Mouse (Mus musculus): ENCODE data around the gene Slc27a1. TPM values are rescaled to one million over a fixed set of nuclear protein-coding genes. Genes with fewer than 3 reads are reported as not detected.
A peak's percentile ranks its signal among the peaks of the same experiment; 100 is the strongest.

The Slc27a1 gene
- polyA plus RNA-seq, 1 experiment from 2014 or later, result 2.3 TPM

GRCm38 (mm10) chr8:71586891-71587290 is 18.2 kb downstream of the Slc27a1 start:
- Histone ChIP-seq H3K9ac (no peak overlapping the region), H3K27me3 (no peaks in the 10 kb centered on the region), H3K4me2 (no peak overlapping the region), H3K4me3 (replicated peaks) (no peak overlapping the region), H3K27ac (replicated peaks) (no peak overlapping the region), H3K4me1 (replicated peaks) (peaks cover 17% of the 10 kb centered on the region), H3K36me3 (replicated peaks) (no peaks in the 10 kb centered on the region), H3K9me3 (replicated peaks) (no peaks in the 10 kb centered on the region)
- ATAC-seq (ENCODE audit: insufficient read depth), result no peak
- 55% methylated on average over 2 of the region's 2 CpGs for WGBS (ENCODE audit: insufficient replicate concordance)

GRCm38 (mm10) chr8:71588762-71589161 is 20.1 kb downstream of the Slc27a1 start:
- Histone ChIP-seq H3K27me3 (no peaks in the 10 kb centered on the region), H3K36me3 (replicated peaks) (no peaks in the 10 kb centered on the region), H3K4me1 (replicated peaks) (peaks cover 35% of the 10 kb centered on the region), H3K4me2 (no peak overlapping the region), H3K4me3 (replicated peaks) (no peak overlapping the region), H3K27ac (replicated peaks) (no peak overlapping the region), H3K9ac (no peak overlapping the region), H3K9me3 (replicated peaks) (no peaks in the 10 kb centered on the region)
- WGBS (ENCODE audit: insufficient replicate concordance), result 68% methylated on average over 3 of the region's 3 CpGs
- ATAC-seq (ENCODE audit: insufficient read depth), result no peak

- Histone ChIP-seq H3K9ac (peak overlapping the region; percentile 78), H3K4me2 (peak overlapping the region; percentile 98), H3K4me1 (replicated peaks) (peaks cover 45% of the 10 kb centered on the region), H3K27ac (replicated peaks) (peak overlapping the region; percentile 91), H3K36me3 (replicated peaks) (no peaks in the 10 kb centered on the region; the same call in 1 of the 2 replicates), H3K9me3 (replicated peaks) (no peaks in the 10 kb centered on the region), H3K27me3 (no peaks in the 10 kb centered on the region), H3K4me3 (replicated peaks) (peak overlapping the region; percentile 67)
- 17% methylated on average over 5 of the region's 5 CpGs for WGBS (ENCODE audit: insufficient replicate concordance)
- ATAC-seq (ENCODE audit: insufficient read depth), result no peak
Measured at GRCm38 (mm10) chr8:71591017-71591416, 22.3 kb downstream of the Slc27a1 start.

- Histone ChIP-seq H3K27ac (replicated peaks) (peak within 1 kb of the TSS; percentile 91), H3K4me1 (replicated peaks) (peaks cover 52% of the 10 kb centered on the region), H3K36me3 (replicated peaks) (no peaks in the 10 kb centered on the region; the same call in 1 of the 2 replicates), H3K9ac (peak within 1 kb of the TSS; percentile 78), H3K9me3 (replicated peaks) (no peaks in the 10 kb centered on the region), H3K4me3 (replicated peaks) (peak within 1 kb of the TSS; percentile 67), H3K4me2 (peak within 1 kb of the TSS; percentile 98), H3K27me3 (no peaks in the 10 kb centered on the region)
- peak; percentile 85 for ATAC-seq (ENCODE audit: insufficient read depth)
- WGBS (ENCODE audit: insufficient replicate concordance), result 0% methylated on average over 71 of the region's 71 CpGs
Measured at GRCm38 (mm10) chr8:71591471-71592373, 23.0 kb downstream of the Slc27a1 start, which contains the start of gene Pgls. TSS of gene Pgls (plus strand) at chr8:71592176.

GRCm38 (mm10) chr8:71592374-71593170 is 23.9 kb downstream of the Slc27a1 start:
- peak; percentile 41 for ATAC-seq (ENCODE audit: insufficient read depth)
- H3K36me3 ChIP-seq (replicated peaks), result no peaks in the 10 kb centered on the region; the same call in 1 of the 2 replicates
- H3K27ac ChIP-seq (replicated peaks), result peak overlapping the region; percentile 91
- H3K9me3 ChIP-seq (replicated peaks), result no peaks in the 10 kb centered on the region
- 3% methylated on average over 60 of the region's 60 CpGs for WGBS (ENCODE audit: insufficient replicate concordance)
- H3K4me1 ChIP-seq (replicated peaks), result peaks cover 57% of the 10 kb centered on the region
- H3K27me3 ChIP-seq, result no peaks in the 10 kb centered on the region
- peak overlapping the region; percentile 78 for H3K9ac ChIP-seq
- peak overlapping the region; percentile 67 for H3K4me3 ChIP-seq (replicated peaks)
- peak overlapping the region; percentile 98 for H3K4me2 ChIP-seq

- Histone ChIP-seq H3K9ac (no peak overlapping the region), H3K4me1 (replicated peaks) (peaks cover 57% of the 10 kb centered on the region), H3K4me2 (peak overlapping the region; percentile 98), H3K36me3 (replicated peaks) (no peaks in the 10 kb centered on the region; the same call in 1 of the 2 replicates), H3K27ac (replicated peaks) (no peak overlapping the region; the same call in 1 of the 2 replicates), H3K27me3 (no peaks in the 10 kb centered on the region), H3K4me3 (replicated peaks) (peak overlapping the region; percentile 67; the same call in 1 of the 2 replicates), H3K9me3 (replicated peaks) (no peaks in the 10 kb centered on the region)
- WGBS (ENCODE audit: insufficient replicate concordance), result 81% methylated on average over 8 of the region's 8 CpGs
- no peak for ATAC-seq (ENCODE audit: insufficient read depth)
Measured at GRCm38 (mm10) chr8:71593556-71594323, 25.1 kb downstream of the Slc27a1 start.

GRCm38 (mm10) chr8:71594324-71594722 is 25.6 kb downstream of the Slc27a1 start:
- H3K4me2 ChIP-seq, result no peak overlapping the region
- H3K9ac ChIP-seq, result no peak overlapping the region

DNA sequence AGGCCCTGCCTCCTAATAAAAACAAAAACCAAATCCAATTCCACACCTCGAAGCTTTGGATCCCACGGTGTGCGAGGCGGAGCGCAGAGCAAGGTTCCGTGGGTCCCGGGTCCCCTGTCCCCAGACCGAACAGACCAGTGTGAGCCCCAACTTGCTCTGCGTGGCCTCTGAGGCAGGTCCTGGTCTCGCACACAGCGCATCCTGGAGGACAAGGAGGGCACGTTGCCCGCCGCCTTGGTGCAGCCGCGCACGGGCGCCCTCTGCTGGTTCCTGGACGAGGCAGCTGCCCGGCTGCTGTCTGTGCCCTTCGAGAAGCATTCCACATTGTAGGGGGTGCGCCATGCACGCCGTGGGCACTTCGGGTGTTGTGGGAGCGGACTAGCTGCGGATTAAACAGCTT is 27.2 kb downstream of the Slc27a1 start:
- no peak overlapping the region for H3K27ac ChIP-seq (replicated peaks)
- peak overlapping the region; percentile 2; the same call in 1 of the 2 replicates for H3K4me2 ChIP-seq
- WGBS (ENCODE audit: insufficient replicate concordance), result 14% methylated on average over 27 of the region's 27 CpGs
- ATAC-seq (ENCODE audit: insufficient read depth), result no peak
- H3K4me3 ChIP-seq (replicated peaks), result no peak overlapping the region
- no peaks in the 10 kb centered on the region for H3K9me3 ChIP-seq (replicated peaks)
- H3K4me1 ChIP-seq (replicated peaks), result peaks cover 50% of the 10 kb centered on the region
- peaks cover 10% of the 10 kb centered on the region for H3K27me3 ChIP-seq
- H3K36me3 ChIP-seq (replicated peaks), result no peaks in the 10 kb centered on the region; the same call in 1 of the 2 replicates
- no peak overlapping the region for H3K9ac ChIP-seq

More at GRCm38 (mm10) chr8:71594324-71594722, 25.6 kb downstream of the Slc27a1 start:
- Histone ChIP-seq H3K27me3 (no peaks in the 10 kb centered on the region), H3K4me1 (replicated peaks) (peaks cover 57% of the 10 kb centered on the region), H3K36me3 (replicated peaks) (no peaks in the 10 kb centered on the region; the same call in 1 of the 2 replicates), H3K4me3 (replicated peaks) (no peak overlapping the region), H3K9me3 (replicated peaks) (no peaks in the 10 kb centered on the region), H3K27ac (replicated peaks) (no peak overlapping the region)
- ATAC-seq (ENCODE audit: insufficient read depth), result no peak
- WGBS (ENCODE audit: insufficient replicate concordance), result 73% methylated on average over 4 of the region's 4 CpGs

DNA sequence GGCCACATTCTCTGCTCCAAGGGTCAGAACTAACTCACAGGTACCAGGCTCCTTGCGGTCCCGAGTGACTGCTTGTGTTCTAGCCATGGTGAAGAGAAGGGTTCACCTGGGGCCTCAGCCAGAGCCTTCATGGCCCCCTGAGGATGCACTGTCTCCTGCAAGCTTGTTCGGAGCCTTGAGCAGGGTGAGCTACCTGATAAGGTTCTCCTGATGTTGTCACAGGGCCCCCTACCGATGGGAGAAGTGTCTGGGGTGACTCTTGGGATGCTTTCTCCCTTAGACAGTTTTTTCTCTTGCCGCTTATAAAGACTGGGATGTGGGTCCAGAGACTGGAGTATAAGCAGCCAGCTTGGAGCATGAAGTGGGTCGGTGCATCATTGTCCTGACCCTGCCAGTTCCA is 27.7 kb downstream of the Slc27a1 start:
- Histone ChIP-seq H3K4me3 (replicated peaks) (no peak overlapping the region), H3K9ac (no peak overlapping the region), H3K36me3 (replicated peaks) (no peaks in the 10 kb centered on the region; the same call in 1 of the 2 replicates), H3K9me3 (replicated peaks) (no peaks in the 10 kb centered on the region), H3K4me2 (no peak overlapping the region), H3K27ac (replicated peaks) (no peak overlapping the region), H3K27me3 (peaks cover 15% of the 10 kb centered on the region), H3K4me1 (replicated peaks) (peaks cover 44% of the 10 kb centered on the region)
- no peak for ATAC-seq (ENCODE audit: insufficient read depth)
- 48% methylated on average over 6 of the region's 6 CpGs for WGBS (ENCODE audit: insufficient replicate concordance)

DNA sequence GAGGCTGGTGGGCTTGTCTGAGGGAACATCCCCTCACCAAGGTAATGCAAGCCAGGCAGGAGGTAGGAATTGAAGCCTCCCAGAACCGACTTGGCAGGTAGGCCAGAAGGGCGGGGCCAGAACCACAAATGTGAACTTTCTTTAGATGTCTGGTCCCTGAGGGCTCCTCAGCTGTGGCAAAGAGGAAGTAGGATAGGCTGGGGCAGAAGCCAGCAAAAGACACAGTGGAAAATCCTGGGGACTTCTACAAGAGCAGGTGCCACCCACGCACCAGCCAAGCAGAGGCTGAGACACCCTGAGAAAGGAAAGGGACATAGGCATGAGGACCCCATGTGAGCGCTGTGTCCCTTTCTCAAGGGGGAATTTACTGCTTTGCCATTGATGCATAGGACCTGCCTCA is 28.1 kb downstream of the Slc27a1 start:
- ATAC-seq (ENCODE audit: insufficient read depth), result no peak
- Histone ChIP-seq H3K4me1 (replicated peaks) (peaks cover 41% of the 10 kb centered on the region), H3K9ac (no peak overlapping the region), H3K9me3 (replicated peaks) (no peaks in the 10 kb centered on the region), H3K27ac (replicated peaks) (no peak overlapping the region), H3K4me3 (replicated peaks) (no peak overlapping the region), H3K27me3 (peaks cover 19% of the 10 kb centered on the region), H3K4me2 (no peak overlapping the region), H3K36me3 (replicated peaks) (no peaks in the 10 kb centered on the region; the same call in 1 of the 2 replicates)
- WGBS (ENCODE audit: insufficient replicate concordance), result 60% methylated on average over 4 of the region's 4 CpGs

Measured in liver, embryonic 15.5 days (tissue).